Mouse (Mus musculus) neural tube, embryonic 14.5 days (tissue): ENCODE measurements around the gene Vps8. TPM values are rescaled to one million over a fixed set of nuclear protein-coding genes. Genes with fewer than 3 reads are reported as not detected.
"Not testable (repeated sequence)": the region's sequence is repeated elsewhere in the genome, so short reads cannot be mapped to it uniquely, and the experiment has no call there.

ENCODE experiments used
- ATAC-seq: fragments of 200-750 bp; cut with Nextera tagmentation; 2 replicates; pipeline ENCODE4 v1.8.0; 2017; ENCODE audit warnings: low read depth, mild to moderate bottlenecking, moderate TSS enrichment, moderate library complexity
- H3K27ac ChIP-seq: fragments of 300-500 bp; sonication (generic); 2 replicates; pipeline ENCODE4 v1.5.1; 2014; ENCODE audit warnings: low read depth, mild to moderate bottlenecking, control low read depth, low read length, moderate library complexity, mixed read lengths
- H3K27me3 ChIP-seq: fragments of 300-500 bp; sonication (generic); 2 replicates; pipeline ENCODE4 v1.6.1; 2014; ENCODE audit warnings: low read length; ENCODE audit not compliant: control insufficient read depth, insufficient read depth
- H3K36me3 ChIP-seq: fragments of 300-500 bp; sonication (generic); 2 replicates; pipeline ENCODE4 v1.6.1; 2014; ENCODE audit warnings: low read length, mixed read lengths; ENCODE audit not compliant: control insufficient read depth, insufficient read depth
- H3K4me1 ChIP-seq: fragments of 300-500 bp; sonication (generic); 2 replicates; pipeline ENCODE4 v1.6.1; 2014; ENCODE audit warnings: low read length; ENCODE audit not compliant: control insufficient read depth, insufficient read depth
- H3K4me2 ChIP-seq: fragments of 300-500 bp; sonication (generic); 2 replicates; pipeline ENCODE4 v1.6.1; 2014; ENCODE audit warnings: mild to moderate bottlenecking, low read depth, low read length, control low read depth
- H3K4me3 ChIP-seq: fragments of 300-500 bp; sonication (generic); 2 replicates; pipeline ENCODE4 v1.5.1; 2014; ENCODE audit warnings: low read depth, low read length, control low read depth, mixed read lengths
- H3K9ac ChIP-seq: fragments of 300-500 bp; sonication (generic); replicated peaks from 2 replicates; pipeline ENCODE4 v1.6.1; 2014; ENCODE audit warnings: low read depth, mild to moderate bottlenecking, control low read depth, low read length, mixed read lengths
- H3K9me3 ChIP-seq: fragments of 300-500 bp; sonication (generic); 2 replicates; pipeline ENCODE4 v1.6.1; 2016; ENCODE audit warnings: low read length; ENCODE audit not compliant: control insufficient read depth
- WGBS: fragments of 180-500 bp; shearing (Covaris S2); extraction: QIAGEN DNeasy Blood & Tissue Kit; methylation state at CpG from one replicate; pipeline ENCODE4 v1.1.7; 2014; 5-methylcytosine and 5-hydroxymethylcytosine counted together
- polyA plus RNA-seq: library from polyadenylated mRNA; unstranded; fragments of >200 nt; fragmentation: Nextera tagmentation; extraction: Ambion mirVana; gene quantifications from 2 replicates; pipeline ENCODE4 v1.2.1, GENCODE M21; 2014

Gene Vps8
- polyA plus RNA-seq, 1 experiment from 2014 or later: 37.9 TPM

DNA sequence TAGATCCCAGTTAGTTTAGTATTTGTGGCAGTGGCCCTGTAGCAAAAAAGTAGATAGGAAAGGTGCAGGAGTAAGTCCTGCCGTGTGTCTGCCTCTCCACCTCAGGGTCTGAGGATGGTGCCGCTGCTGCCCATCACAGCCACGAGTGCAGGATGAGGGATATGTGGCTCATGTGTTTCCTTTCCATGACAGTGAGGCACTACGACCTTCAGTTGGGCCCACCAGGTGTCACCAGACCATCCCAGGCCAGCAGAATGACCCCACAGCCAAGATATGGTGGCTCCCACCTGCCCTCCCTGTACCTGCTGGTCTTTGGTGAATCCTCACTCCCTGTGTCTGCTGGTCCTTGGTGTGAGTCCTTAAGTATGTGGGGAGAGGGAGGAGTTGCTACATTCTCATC lies 228.2 kb downstream of the Vps8 start:
- no peaks in the 10 kb centered on the region for H3K4me1 ChIP-seq
- H3K4me3 ChIP-seq: no peak overlapping the region
- no peak for ATAC-seq
- WGBS: 93% methylated on average over 4 of the region's 4 CpGs
- H3K36me3 ChIP-seq: peaks cover 11% of the 10 kb centered on the region; the same call in 1 of the 2 replicates
- no peak overlapping the region for H3K4me2 ChIP-seq
- H3K27me3 ChIP-seq: no peaks in the 10 kb centered on the region
- H3K9me3 ChIP-seq: no peaks in the 10 kb centered on the region
- no peak overlapping the region for H3K27ac ChIP-seq
- H3K9ac ChIP-seq: no peak overlapping the region

DNA sequence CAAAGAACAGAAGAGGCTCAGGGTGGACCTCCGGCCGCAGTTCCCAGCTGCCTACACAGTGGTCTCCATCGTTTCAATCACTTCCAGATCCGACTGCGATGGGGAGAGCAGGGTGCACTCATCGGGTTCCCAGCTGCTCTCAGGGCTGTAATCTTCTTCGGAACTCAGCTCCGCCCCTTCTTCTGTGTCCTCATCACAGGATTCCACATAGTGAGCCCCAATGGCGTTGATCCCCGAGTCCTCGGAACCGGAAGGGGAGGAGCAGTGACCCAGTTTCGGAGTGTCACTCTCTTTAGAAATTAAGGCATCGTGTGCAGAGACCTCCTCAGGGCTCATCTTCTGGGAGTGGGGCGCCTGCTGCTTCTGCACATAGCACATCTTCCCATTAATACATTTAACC lies 230.2 kb downstream of the Vps8 start:
- Histone ChIP-seq H3K4me1 (no peaks in the 10 kb centered on the region), H3K4me2 (no peak overlapping the region), H3K9me3 (no peaks in the 10 kb centered on the region), H3K36me3 (peaks cover 11% of the 10 kb centered on the region; the same call in 1 of the 2 replicates), H3K27me3 (no peaks in the 10 kb centered on the region), H3K27ac (no peak overlapping the region), H3K9ac (no peak overlapping the region), H3K4me3 (no peak overlapping the region)
- WGBS: 78% methylated on average over 15 of the region's 15 CpGs
- peak; percentile 30; the same call in 1 of the 2 replicates for ATAC-seq

DNA sequence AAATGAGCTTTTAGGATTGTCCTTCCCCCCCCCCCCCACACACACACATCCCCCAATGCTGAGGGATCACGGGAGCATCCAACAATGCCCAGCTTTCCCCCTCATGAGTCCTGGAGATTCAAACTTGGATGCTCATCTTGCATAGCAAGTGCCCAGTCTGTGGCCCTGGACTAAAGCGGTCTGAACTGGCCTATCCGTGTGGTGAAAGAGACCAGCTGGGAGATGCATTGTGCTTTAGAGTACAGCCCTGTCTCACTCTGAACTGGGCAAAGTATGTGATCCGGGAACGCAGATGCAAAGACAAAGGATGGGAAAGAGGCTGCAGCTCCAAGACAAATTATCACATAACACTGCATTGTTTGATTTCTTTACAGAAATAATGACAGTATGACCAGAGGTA lies 231.5 kb downstream of the Vps8 start:
- H3K9ac ChIP-seq: no peak overlapping the region
- H3K36me3 ChIP-seq: peaks cover 11% of the 10 kb centered on the region; the same call in 1 of the 2 replicates
- no peak overlapping the region for H3K27ac ChIP-seq
- H3K9me3 ChIP-seq: no peaks in the 10 kb centered on the region
- no peak overlapping the region for H3K4me2 ChIP-seq
- no peaks in the 10 kb centered on the region for H3K4me1 ChIP-seq
- H3K4me3 ChIP-seq: no peak overlapping the region
- WGBS: 36% methylated on average over 5 of the region's 5 CpGs
- no peak for ATAC-seq
- no peaks in the 10 kb centered on the region for H3K27me3 ChIP-seq

GRCm38 (mm10) chr16:21655291-21655690 lies 232.4 kb downstream of the Vps8 start:
- Histone ChIP-seq H3K9ac (no peak overlapping the region), H3K4me3 (no peak overlapping the region), H3K4me1 (no peaks in the 10 kb centered on the region), H3K4me2 (no peak overlapping the region), H3K27me3 (no peaks in the 10 kb centered on the region), H3K9me3 (no peaks in the 10 kb centered on the region), H3K36me3 (peaks cover 8% of the 10 kb centered on the region; the same call in 1 of the 2 replicates), H3K27ac (peak overlapping the region; percentile 35; the same call in 1 of the 2 replicates)
- no peak for ATAC-seq
- WGBS: 37% methylated on average over 6 of the region's 6 CpGs

GRCm38 (mm10) chr16:21655961-21656360 lies 233.0 kb downstream of the Vps8 start:
- ATAC-seq: no peak
- no peak overlapping the region for H3K9ac ChIP-seq
- H3K27ac ChIP-seq: no peak overlapping the region; the same call in 1 of the 2 replicates
- peaks cover 3% of the 10 kb centered on the region; the same call in 1 of the 2 replicates for H3K36me3 ChIP-seq
- WGBS: 90% methylated on average over 9 of the region's 9 CpGs
- no peaks in the 10 kb centered on the region for H3K27me3 ChIP-seq
- no peak overlapping the region for H3K4me3 ChIP-seq
- H3K4me2 ChIP-seq: no peak overlapping the region
- H3K4me1 ChIP-seq: no peaks in the 10 kb centered on the region
- H3K9me3 ChIP-seq: no peaks in the 10 kb centered on the region

- no peak overlapping the region; the same call in 1 of the 2 replicates for H3K9ac ChIP-seq
- WGBS: 5% methylated on average over 18 of the region's 18 CpGs
- H3K4me3 ChIP-seq: no peak overlapping the region
These were observed 241.9 kb downstream of the Vps8 start for GRCm38 (mm10) chr16:21664633-21665363.

DNA sequence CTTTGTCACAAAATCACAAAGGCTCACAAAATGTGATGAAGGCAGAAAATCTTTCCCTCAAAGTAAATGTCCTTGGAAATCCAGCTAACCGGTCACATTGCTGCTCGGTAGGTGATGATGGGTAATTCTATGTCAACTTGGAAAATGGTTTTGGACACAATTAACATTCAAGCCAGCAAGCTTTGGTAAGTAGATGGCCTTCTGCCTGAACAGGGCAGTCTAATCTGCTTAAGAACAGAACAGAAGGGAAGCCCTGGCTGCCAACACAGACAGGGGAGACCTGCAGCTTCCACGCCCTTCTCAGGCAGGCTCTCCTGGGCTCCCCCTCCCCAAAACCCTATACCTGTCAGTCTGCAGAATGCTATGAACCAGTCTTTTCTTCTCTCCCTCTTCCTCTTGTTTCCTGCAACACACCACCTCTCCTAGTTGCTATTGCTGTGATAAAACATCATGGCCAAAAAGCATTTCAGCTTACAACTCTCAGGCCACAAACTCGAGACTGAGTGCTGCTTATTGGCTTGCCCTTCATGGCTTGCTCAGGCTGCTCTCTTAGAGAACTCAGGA lies 242.6 kb downstream of the Vps8 start:
- ATAC-seq: no peak
- Histone ChIP-seq H3K9me3 (no peaks in the 10 kb centered on the region), H3K27ac (no peak overlapping the region; the same call in 1 of the 2 replicates), H3K36me3 (no peaks in the 10 kb centered on the region), H3K4me3 (no peak overlapping the region), H3K9ac (no peak overlapping the region), H3K4me1 (peaks cover 14% of the 10 kb centered on the region), H3K27me3 (no peaks in the 10 kb centered on the region), H3K4me2 (no peak overlapping the region)
- 17% methylated on average over 4 of the region's 4 CpGs for WGBS

More at GRCm38 (mm10) chr16:21664633-21665363, 241.9 kb downstream of the Vps8 start:
- no peaks in the 10 kb centered on the region for H3K9me3 ChIP-seq
- no peak overlapping the region for H3K27ac ChIP-seq
- peak overlapping the region; percentile 17; the same call in 1 of the 2 replicates for H3K4me2 ChIP-seq
- H3K36me3 ChIP-seq: no peaks in the 10 kb centered on the region
- ATAC-seq: peak; percentile 77; the same call in 1 of the 2 replicates
- H3K4me1 ChIP-seq: peaks cover 14% of the 10 kb centered on the region
- no peaks in the 10 kb centered on the region for H3K27me3 ChIP-seq

DNA sequence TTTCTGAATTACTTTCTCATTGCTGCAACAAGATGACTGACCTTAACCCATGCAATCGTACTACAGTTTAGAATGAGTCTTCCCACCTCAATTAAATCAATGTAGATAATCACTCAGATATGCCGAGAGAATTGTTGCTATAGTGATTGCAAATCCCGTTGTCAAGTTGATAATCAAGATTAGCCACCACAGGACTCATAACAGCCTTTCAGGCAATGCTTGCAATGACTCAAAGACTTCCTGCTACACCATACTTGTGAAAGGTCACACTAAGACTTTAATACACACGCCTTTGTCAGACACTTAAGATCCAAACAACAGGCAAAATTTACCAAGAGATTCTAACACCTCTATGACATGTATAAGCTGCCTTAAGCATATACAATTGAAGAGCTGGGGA lies 249.0 kb downstream of the Vps8 start:
- Histone ChIP-seq H3K36me3 (peaks cover 7% of the 10 kb centered on the region; the same call in 1 of the 2 replicates), H3K27ac (no peak overlapping the region), H3K4me3 (no peak overlapping the region), H3K9me3 (no peaks in the 10 kb centered on the region), H3K4me2 (no peak overlapping the region), H3K27me3 (no peaks in the 10 kb centered on the region), H3K4me1 (no peaks in the 10 kb centered on the region), H3K9ac (no peak overlapping the region)
- no peak for ATAC-seq
- 88% methylated on average over 4 of the region's 4 CpGs for WGBS

GRCm38 (mm10) chr16:21673046-21673445 lies 250.1 kb downstream of the Vps8 start:
- H3K4me3 ChIP-seq, H3K9me3 ChIP-seq, H3K4me1 ChIP-seq, H3K27me3 ChIP-seq, H3K27ac ChIP-seq, H3K4me2 ChIP-seq, H3K9ac ChIP-seq, ATAC-seq: not testable (repeated sequence)
- H3K36me3 ChIP-seq: peaks cover 10% of the 10 kb centered on the region; the same call in 1 of the 2 replicates
